Mouse (Mus musculus) kidney, embryonic 14.5 days (tissue): ENCODE measurements around the gene Lactbl1. TPM values are rescaled to one million over a fixed set of nuclear protein-coding genes. Genes with fewer than 3 reads are reported as not detected.

ENCODE experiments used
- ATAC-seq: fragments of 200-750 bp; cut with Nextera tagmentation; 2 replicates; pipeline ENCODE4 v1.8.0; 2017; ENCODE audit warnings: moderate number of reproducible peaks, mild to moderate bottlenecking, moderate TSS enrichment, moderate library complexity; ENCODE audit not compliant: low FRiP score, low TSS enrichment
- H3K27ac ChIP-seq: fragments of 300-500 bp; sonication (generic); 2 replicates; pipeline ENCODE4 v1.5.1; 2014; ENCODE audit warnings: low read depth, mild to moderate bottlenecking, low read length, moderate library complexity, mixed read lengths
- H3K27me3 ChIP-seq: fragments of 300-500 bp; sonication (generic); 2 replicates; pipeline ENCODE4 v1.6.1; 2014; ENCODE audit warnings: mild to moderate bottlenecking, low read length; ENCODE audit not compliant: control insufficient read depth, insufficient read depth
- H3K36me3 ChIP-seq: fragments of 300-500 bp; sonication (generic); 2 replicates; pipeline ENCODE4 v1.6.1; 2014; ENCODE audit warnings: low read length, mixed read lengths; ENCODE audit not compliant: control insufficient read depth, insufficient read depth
- H3K4me1 ChIP-seq: fragments of 300-500 bp; sonication (generic); 2 replicates; pipeline ENCODE4 v1.6.1; 2014; ENCODE audit warnings: low read length, mixed read lengths; ENCODE audit not compliant: control insufficient read depth, insufficient read depth
- H3K4me2 ChIP-seq: fragments of 300-500 bp; sonication (generic); replicated peaks from 2 replicates; pipeline ENCODE4 v1.6.1; 2014; ENCODE audit warnings: low read depth, mild to moderate bottlenecking, low read length
- H3K4me3 ChIP-seq: fragments of 300-500 bp; sonication (generic); 2 replicates; pipeline ENCODE4 v1.5.1; 2014; ENCODE audit warnings: mild to moderate bottlenecking, low read length
- H3K9ac ChIP-seq: fragments of 300-500 bp; sonication (generic); 2 replicates; pipeline ENCODE4 v1.6.1; 2014; ENCODE audit warnings: low read depth, mild to moderate bottlenecking, low read length, moderate library complexity
- H3K9me3 ChIP-seq: fragments of 300-500 bp; sonication (generic); 2 replicates; pipeline ENCODE4 v1.6.1; 2016; ENCODE audit warnings: low read length; ENCODE audit not compliant: control insufficient read depth
- WGBS: fragments of 180-500 bp; shearing (Covaris S2); extraction: QIAGEN DNeasy Blood & Tissue Kit; methylation state at CpG from one replicate; pipeline ENCODE4 v1.1.7; 2014; 5-methylcytosine and 5-hydroxymethylcytosine counted together
- polyA plus RNA-seq: library from polyadenylated mRNA; unstranded; fragments of >200 nt; fragmentation: Nextera tagmentation; extraction: Ambion mirVana; gene quantifications from 2 replicates; pipeline ENCODE4 v1.2.1, GENCODE M21; 2014

Gene Lactbl1
- polyA plus RNA-seq, result 0.14 TPM in 1 of 2 replicates, not detected in the other

DNA sequence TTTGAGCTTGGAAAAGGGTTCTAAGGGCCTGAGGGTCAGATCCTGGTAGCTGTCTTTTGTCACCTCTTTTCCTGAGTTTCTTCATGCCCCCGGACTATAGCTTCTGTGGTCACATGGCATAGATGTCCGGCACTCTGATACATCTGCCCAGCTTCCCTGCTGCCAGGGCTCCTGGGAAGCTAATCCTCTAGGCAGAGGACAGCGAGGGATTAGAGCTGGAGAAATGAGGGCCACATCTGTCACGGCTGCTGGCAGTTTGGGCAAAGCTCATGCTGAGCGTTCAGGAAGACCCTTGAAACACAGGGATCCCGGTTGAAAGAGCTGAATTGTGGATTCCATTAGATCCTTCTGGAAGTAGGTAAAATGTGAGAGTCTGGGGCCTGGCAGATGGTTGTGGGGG lies at the start of gene Lactbl1:
Gene Lactbl1, plus strand, starts transcription at position 234 of the 400 bp plus-strand sequence.
- Histone ChIP-seq H3K4me3 (no peak within 1 kb of the TSS), H3K9me3 (no peaks in the 10 kb centered on the region), H3K9ac (no peak within 1 kb of the TSS), H3K27ac (no peak within 1 kb of the TSS), H3K4me1 (no peaks in the 10 kb centered on the region), H3K4me2 (no peak within 1 kb of the TSS), H3K36me3 (no peaks in the 10 kb centered on the region), H3K27me3 (no peaks in the 10 kb centered on the region)
- no peak for ATAC-seq
- 54% methylated on average over 6 of the region's 6 CpGs for WGBS

DNA sequence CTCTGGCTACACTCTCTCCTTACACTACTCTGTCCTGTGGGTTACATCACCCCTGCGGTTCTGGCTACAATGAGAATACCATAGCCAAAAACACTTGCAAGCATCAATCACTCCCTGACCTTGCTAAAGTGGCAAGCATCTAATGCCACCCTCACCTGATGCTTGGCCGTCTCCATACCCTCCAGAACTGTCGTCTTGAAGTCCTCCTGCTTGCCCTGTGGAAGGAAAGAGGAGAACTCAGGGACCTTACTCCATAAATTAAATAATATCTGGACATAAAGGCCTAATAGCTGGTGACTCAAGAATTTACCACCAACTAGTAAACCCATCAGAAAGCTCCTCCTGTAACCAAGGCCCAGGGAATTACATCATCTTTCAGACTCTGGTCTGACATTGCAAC lies 40.5 kb upstream of the Lactbl1 start:
- 77% methylated on average over 3 of the region's 3 CpGs for WGBS
- Histone ChIP-seq H3K27me3 (no peaks in the 10 kb centered on the region), H3K4me2 (no peak overlapping the region), H3K27ac (no peak overlapping the region), H3K4me1 (no peaks in the 10 kb centered on the region), H3K36me3 (no peaks in the 10 kb centered on the region), H3K9me3 (no peaks in the 10 kb centered on the region), H3K4me3 (no peak overlapping the region), H3K9ac (no peak overlapping the region)
- ATAC-seq, result no peak

DNA sequence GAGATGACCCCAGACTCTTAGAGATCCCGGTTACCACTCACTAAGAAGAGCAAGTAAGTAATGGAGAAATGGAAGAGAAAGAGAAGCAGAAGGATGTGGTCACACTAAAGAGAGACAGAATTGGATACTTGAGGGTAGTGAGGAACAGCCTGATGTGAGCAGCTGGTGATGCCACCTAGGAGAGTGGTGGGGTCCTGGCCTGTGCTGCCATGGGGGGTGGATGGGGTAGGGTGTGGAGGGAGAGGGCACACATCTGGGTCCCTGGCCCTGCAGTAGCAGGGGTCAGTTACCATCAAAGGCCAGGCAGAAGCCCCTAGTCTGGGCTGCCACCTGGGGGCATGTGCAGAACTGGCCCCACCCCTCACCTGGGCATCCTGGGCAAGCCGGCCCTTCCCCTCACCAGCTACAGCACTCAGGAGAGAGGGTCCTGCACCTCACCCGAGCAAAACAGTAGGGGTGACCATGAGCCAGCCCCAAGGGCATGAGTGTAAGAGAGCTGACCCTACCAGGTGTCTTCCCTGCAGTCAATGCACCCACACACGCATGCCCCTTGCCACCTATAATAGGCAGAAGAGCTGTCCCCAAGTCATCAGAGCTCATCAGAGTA lies 35.1 kb upstream of the Lactbl1 start:
- Histone ChIP-seq H3K9me3 (no peaks in the 10 kb centered on the region), H3K36me3 (peaks cover 8% of the 10 kb centered on the region; the same call in 1 of the 2 replicates), H3K4me1 (no peaks in the 10 kb centered on the region), H3K27me3 (no peaks in the 10 kb centered on the region), H3K27ac (no peak overlapping the region), H3K9ac (no peak overlapping the region), H3K4me2 (no peak overlapping the region), H3K4me3 (no peak overlapping the region)
- no peak for ATAC-seq
- WGBS, result 88% methylated on average over 4 of the region's 4 CpGs

DNA sequence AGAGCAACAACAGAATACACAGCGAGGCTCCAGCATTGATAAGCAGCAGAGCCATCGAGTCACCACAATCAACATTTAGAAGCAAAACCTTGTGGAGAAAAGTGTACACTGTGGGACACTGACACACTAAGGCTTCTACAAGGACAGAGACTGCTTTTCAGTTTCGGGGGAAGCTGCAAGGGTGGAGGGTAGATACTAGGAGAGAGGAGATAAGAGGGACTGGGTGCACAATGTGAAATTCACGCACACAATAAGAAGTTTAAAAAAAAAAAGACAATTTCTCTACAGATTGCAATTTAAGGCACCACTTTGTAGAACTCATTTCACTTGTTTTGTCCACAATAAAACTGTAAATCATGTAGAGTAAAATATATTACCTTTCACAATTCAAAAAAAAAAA lies 34.4 kb upstream of the Lactbl1 start:
- H3K9ac ChIP-seq, result no peak overlapping the region
- no peaks in the 10 kb centered on the region for H3K9me3 ChIP-seq
- H3K4me1 ChIP-seq, result no peaks in the 10 kb centered on the region
- H3K4me3 ChIP-seq, result no peak overlapping the region
- 93% methylated on average over 4 of the region's 4 CpGs for WGBS
- no peak overlapping the region for H3K27ac ChIP-seq
- ATAC-seq, result no peak
- H3K27me3 ChIP-seq, result no peaks in the 10 kb centered on the region
- peaks cover 9% of the 10 kb centered on the region; the same call in 1 of the 2 replicates for H3K36me3 ChIP-seq
- H3K4me2 ChIP-seq, result no peak overlapping the region

- H3K27me3 ChIP-seq, result no peaks in the 10 kb centered on the region
- H3K36me3 ChIP-seq, result peaks cover 12% of the 10 kb centered on the region; the same call in 1 of the 2 replicates
- no peaks in the 10 kb centered on the region for H3K9me3 ChIP-seq
- WGBS, result 53% methylated on average over 4 of the region's 4 CpGs
- no peak overlapping the region for H3K27ac ChIP-seq
- 0 out of 2 replicates have a peak, but pooled peaks cover 3% of the 10 kb centered on the region for H3K4me1 ChIP-seq
- ATAC-seq, result no peak
- H3K9ac ChIP-seq, result no peak overlapping the region
- H3K4me3 ChIP-seq, result no peak overlapping the region
- H3K4me2 ChIP-seq, result no peak overlapping the region
Measured at GRCm38 (mm10) chr4:136592111-136592510, 30.3 kb upstream of the Lactbl1 start.

DNA sequence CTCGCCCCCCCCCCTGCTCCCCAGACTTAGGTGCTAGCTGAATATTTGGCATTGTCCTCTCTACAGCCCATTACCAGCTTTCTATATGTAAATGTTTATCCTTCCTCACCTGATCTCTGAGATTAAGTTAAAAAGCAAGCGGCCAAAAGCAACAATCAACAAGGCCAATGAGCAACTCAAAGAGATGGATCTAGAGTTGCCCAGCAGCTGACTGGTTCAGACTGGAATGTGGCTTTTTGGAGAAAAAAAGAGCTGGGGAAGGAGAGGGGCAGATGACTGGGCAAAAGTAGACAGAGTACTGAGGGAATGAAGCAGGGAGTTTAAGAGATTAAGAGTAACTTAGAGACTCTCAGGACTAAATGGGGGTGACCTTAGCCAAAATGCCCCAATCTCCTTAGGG lies 28.4 kb upstream of the Lactbl1 start:
- no peaks in the 10 kb centered on the region for H3K9me3 ChIP-seq
- WGBS, result 84% methylated on average over 2 of the region's 2 CpGs
- no peaks in the 10 kb centered on the region for H3K27me3 ChIP-seq
- peaks cover 12% of the 10 kb centered on the region; the same call in 1 of the 2 replicates for H3K36me3 ChIP-seq
- no peak for ATAC-seq
- H3K27ac ChIP-seq, result no peak overlapping the region
- H3K4me1 ChIP-seq, result 0 out of 2 replicates have a peak, but pooled peaks cover 3% of the 10 kb centered on the region
- H3K4me3 ChIP-seq, result no peak overlapping the region
- no peak overlapping the region for H3K4me2 ChIP-seq
- no peak overlapping the region for H3K9ac ChIP-seq

- Histone ChIP-seq H3K4me3 (no peak overlapping the region), H3K4me1 (0 out of 2 replicates have a peak, but pooled peaks cover 3% of the 10 kb centered on the region), H3K36me3 (peaks cover 9% of the 10 kb centered on the region; the same call in 1 of the 2 replicates), H3K27ac (no peak overlapping the region), H3K9me3 (no peaks in the 10 kb centered on the region), H3K4me2 (no peak overlapping the region), H3K9ac (no peak overlapping the region), H3K27me3 (no peaks in the 10 kb centered on the region)
- WGBS, result 77% methylated on average over 6 of the region's 6 CpGs
- no peak for ATAC-seq
Measured at GRCm38 (mm10) chr4:136595221-136595620, 27.2 kb upstream of the Lactbl1 start.

DNA sequence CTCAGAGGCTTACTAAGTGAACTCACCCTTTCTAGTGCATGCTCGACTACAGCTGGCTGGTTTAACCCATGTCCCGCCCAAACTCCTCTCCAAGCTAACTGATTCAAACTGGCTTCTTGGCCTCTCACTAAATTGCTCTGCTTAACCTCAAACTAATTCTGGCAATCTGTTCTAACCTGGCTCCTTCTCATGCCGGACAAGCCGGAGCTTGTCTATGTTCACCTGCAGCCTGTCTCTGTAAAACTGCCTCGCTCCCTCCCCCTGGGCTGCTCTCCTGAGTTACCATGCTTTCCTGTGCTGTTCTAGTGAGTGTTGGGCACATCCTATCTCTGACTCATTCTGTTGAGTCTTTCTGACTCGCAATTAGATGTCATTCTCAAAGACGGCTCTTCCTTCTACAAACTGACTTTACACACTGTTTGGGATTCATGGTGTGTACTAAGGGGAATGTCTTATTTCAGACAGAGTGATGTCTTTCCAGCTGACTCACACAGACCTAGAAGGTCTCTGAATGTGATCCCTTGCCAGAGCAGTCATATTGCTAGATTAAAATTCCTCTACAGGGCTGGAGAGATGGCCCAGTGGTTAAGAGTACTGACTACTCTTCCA lies 24.0 kb upstream of the Lactbl1 start:
- no peak for ATAC-seq
- Histone ChIP-seq H3K36me3 (peaks cover 3% of the 10 kb centered on the region; the same call in 1 of the 2 replicates), H3K27me3 (no peaks in the 10 kb centered on the region), H3K4me3 (no peak overlapping the region), H3K9ac (no peak overlapping the region), H3K27ac (no peak overlapping the region), H3K4me1 (peaks cover 12% of the 10 kb centered on the region), H3K9me3 (no peaks in the 10 kb centered on the region), H3K4me2 (no peak overlapping the region)
- 89% methylated on average over 7 of the region's 7 CpGs for WGBS

DNA sequence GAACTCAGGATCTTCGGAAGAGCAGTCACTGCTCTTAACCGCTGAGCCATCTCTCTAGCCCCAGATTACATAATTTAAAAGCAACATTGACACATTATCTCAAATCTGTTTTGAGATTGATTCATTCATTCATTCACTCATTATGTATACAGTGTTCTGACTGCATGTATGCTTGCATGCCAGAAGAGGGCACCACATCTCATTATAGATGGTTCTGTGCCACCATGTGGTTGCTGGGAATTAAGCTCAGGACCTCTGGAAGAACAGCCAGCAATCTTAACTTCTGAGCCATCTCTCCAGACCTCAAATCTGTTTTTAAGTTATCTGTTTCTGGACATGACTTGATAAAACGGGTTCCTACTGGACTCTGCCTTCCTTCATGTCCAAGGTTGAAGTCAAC lies 22.6 kb upstream of the Lactbl1 start:
- Histone ChIP-seq H3K9me3 (no peaks in the 10 kb centered on the region), H3K27me3 (no peaks in the 10 kb centered on the region), H3K27ac (no peak overlapping the region), H3K4me3 (no peak overlapping the region), H3K9ac (no peak overlapping the region), H3K4me1 (peaks cover 10% of the 10 kb centered on the region), H3K4me2 (no peak overlapping the region), H3K36me3 (no peaks in the 10 kb centered on the region)
- WGBS, result 96% methylated on average over 3 of the region's 3 CpGs
- ATAC-seq, result no peak
